Mouse (Mus musculus) liver, adult 2 months (tissue): ENCODE measurements around the gene Agbl1. TPM values are rescaled to one million over a fixed set of nuclear protein-coding genes. Genes with fewer than 3 reads are reported as not detected.

Experiments used
- DNase-seq: peaks from one replicate; pipeline ENCODE4 v3.0.0-alpha.2; 2011; ENCODE audit warnings: low read depth, low spot score; ENCODE audit errors: extremely low read depth
- H3K27ac ChIP-seq: fragments of 200-500 bp; replicated peaks from 2 replicates; pipeline ENCODE4 v1.5.1; 2012; ENCODE audit warnings: low read depth, mild to moderate bottlenecking, control low read depth, inconsistent platforms, low read length; ENCODE audit not compliant: insufficient read depth
- H3K27me3 ChIP-seq: fragments of 200-500 bp; 2 replicates; pipeline ENCODE4 v1.6.1; 2012; ENCODE audit warnings: mild to moderate bottlenecking, moderate library complexity, low read length, inconsistent platforms; ENCODE audit not compliant: control insufficient read depth, insufficient read depth
- H3K36me3 ChIP-seq: fragments of 200-500 bp; 2 replicates; pipeline ENCODE4 v1.6.1; 2012; ENCODE audit warnings: low read length, inconsistent platforms; ENCODE audit not compliant: control insufficient read depth, insufficient read depth
- H3K4me1 ChIP-seq: fragments of 200-500 bp; 2 replicates; pipeline ENCODE4 v1.6.1; 2011; ENCODE audit warnings: low read length; ENCODE audit not compliant: control insufficient read depth, insufficient read depth
- H3K4me3 ChIP-seq: fragments of 200-500 bp; 2 replicates; pipeline ENCODE4 v1.5.1; 2011; ENCODE audit warnings: low read depth, mild to moderate bottlenecking, control low read depth, low read length, moderate library complexity; ENCODE audit not compliant: insufficient read depth
- H3K79me2 ChIP-seq: fragments of 200-500 bp; 2 replicates; pipeline ENCODE4 v1.6.1; 2012; ENCODE audit warnings: inconsistent platforms, mild to moderate bottlenecking, low read length, moderate library complexity; ENCODE audit not compliant: control insufficient read depth, insufficient read depth
- H3K9ac ChIP-seq: fragments of 200-500 bp; 2 replicates; pipeline ENCODE4 v1.6.1; 2012; ENCODE audit warnings: low read depth, mild to moderate bottlenecking, control low read depth, inconsistent platforms, low read length
- CTCF ChIP-seq: fragments of 200-500 bp; IDR thresholded peaks from 2 replicates; pipeline ENCODE4 v1.5.1; 2011; ENCODE audit warnings: low read depth, low read length, control low read depth
- POLR2A ChIP-seq: fragments of 200-500 bp; IDR thresholded peaks from 2 replicates; pipeline ENCODE4 v1.6.1; 2011; ENCODE audit warnings: low read length, control low read depth; ENCODE audit not compliant: insufficient read depth; ENCODE audit errors: extremely low read depth
- WGBS: fragments of 180-500 bp; shearing (Covaris S2); methylation state at CpG from one replicate; pipeline ENCODE4 v1.1.7; 2018; 5-methylcytosine and 5-hydroxymethylcytosine counted together
- polyA plus RNA-seq: library from polyadenylated mRNA; depleted of rRNA; stranded (reverse); fragments of >200 nt; gene quantifications from 2 replicates; pipeline ENCODE4 v1.2.3, GENCODE M21; 2012; rRNA removed
- total RNA-seq: library from RNA; depleted of rRNA; stranded (reverse); fragments of >200 nt; gene quantifications from 2 replicates; pipeline ENCODE4 v1.2.3, GENCODE M21; 2014; rRNA removed

The Agbl1 gene
- total RNA-seq (not detected in 2 replicates), polyA plus RNA-seq (not detected in 2 replicates)

DNA sequence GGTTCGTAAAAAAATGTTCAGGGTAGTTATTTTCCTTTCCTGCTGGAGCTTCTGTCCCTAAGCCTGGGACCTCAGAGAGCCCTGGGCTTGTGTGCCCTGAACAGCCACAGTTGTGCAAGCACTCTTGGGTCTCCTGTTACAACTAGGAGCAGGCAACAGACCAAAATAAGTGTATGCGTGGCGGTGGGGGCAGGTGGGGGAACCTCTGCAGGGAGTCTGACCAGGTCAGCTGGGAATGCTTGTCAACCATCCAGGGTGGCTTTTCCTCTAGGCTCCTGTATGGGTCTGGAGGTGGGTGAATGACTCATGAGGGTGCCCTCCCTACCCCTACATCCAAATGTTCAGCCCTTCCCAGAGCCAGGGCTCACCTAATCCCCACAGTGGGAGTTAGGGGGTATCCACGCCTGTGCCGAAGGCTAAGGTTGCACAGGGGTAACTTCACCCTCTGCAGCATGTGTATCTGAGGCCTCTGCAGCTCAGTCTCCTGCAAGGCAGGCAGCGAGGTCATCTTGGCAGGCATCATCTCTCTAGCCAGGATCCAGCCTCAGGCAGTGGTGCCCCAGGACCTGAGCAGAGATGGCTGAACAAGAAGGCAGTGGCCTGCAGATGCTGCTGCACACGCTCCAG lies at the start of gene Agbl1:
Gene Agbl1, plus strand, starts transcription at position 577 of the 627 bp plus-strand sequence.
- WGBS, result 54% methylated on average over 7 of the region's 7 CpGs
- DNase-seq, result no peak
- Histone ChIP-seq H3K27ac (no peak within 1 kb of the TSS), H3K36me3 (no peaks in the 10 kb centered on the region), H3K27me3 (no peaks in the 10 kb centered on the region), H3K4me3 (no peak within 1 kb of the TSS), H3K79me2 (no peaks in the 10 kb centered on the region), H3K9ac (no peak within 1 kb of the TSS), H3K4me1 (no peaks in the 10 kb centered on the region)
- TF ChIP-seq CTCF, result no peak
- TF ChIP-seq POLR2A, result no peak

GRCm38 (mm10) chr7:76185005-76185658 lies 44.6 kb upstream of the Agbl1 start:
- Histone ChIP-seq H3K27ac (no peak overlapping the region), H3K4me1 (no peaks in the 10 kb centered on the region), H3K79me2 (no peaks in the 10 kb centered on the region), H3K9ac (no peak overlapping the region), H3K27me3 (no peaks in the 10 kb centered on the region), H3K4me3 (no peak overlapping the region), H3K36me3 (no peaks in the 10 kb centered on the region)
- DNase-seq, result no peak
- WGBS, result 73% methylated on average over 7 of the region's 7 CpGs
- TF ChIP-seq CTCF, result no peak
- no peak for TF ChIP-seq POLR2A

GRCm38 (mm10) chr7:76185681-76186121 lies 44.0 kb upstream of the Agbl1 start:
- no peaks in the 10 kb centered on the region for H3K79me2 ChIP-seq
- WGBS, result 61% methylated on average over 6 of the region's 6 CpGs
- H3K9ac ChIP-seq, result no peak overlapping the region
- no peaks in the 10 kb centered on the region for H3K4me1 ChIP-seq
- no peaks in the 10 kb centered on the region for H3K27me3 ChIP-seq
- DNase-seq, result no peak
- no peak overlapping the region for H3K4me3 ChIP-seq
- H3K27ac ChIP-seq, result no peak overlapping the region
- no peaks in the 10 kb centered on the region for H3K36me3 ChIP-seq
- TF ChIP-seq POLR2A (no peak), CTCF (no peak)

GRCm38 (mm10) chr7:76218546-76218945 lies 11.1 kb upstream of the Agbl1 start:
- 37% methylated on average over 4 of the region's 4 CpGs for WGBS
- Histone ChIP-seq H3K27me3 (no peaks in the 10 kb centered on the region), H3K4me1 (no peaks in the 10 kb centered on the region), H3K27ac (no peak overlapping the region), H3K79me2 (no peaks in the 10 kb centered on the region), H3K4me3 (no peak overlapping the region), H3K9ac (no peak overlapping the region), H3K36me3 (no peaks in the 10 kb centered on the region)
- no peak for DNase-seq
- TF ChIP-seq POLR2A, result no peak

GRCm38 (mm10) chr7:76219797-76220469 lies 9.8 kb upstream of the Agbl1 start:
- TF ChIP-seq POLR2A (no peak), CTCF (no peak)
- no peaks in the 10 kb centered on the region for H3K36me3 ChIP-seq
- H3K27ac ChIP-seq, result no peak overlapping the region
- no peaks in the 10 kb centered on the region for H3K4me1 ChIP-seq
- H3K27me3 ChIP-seq, result no peaks in the 10 kb centered on the region
- H3K79me2 ChIP-seq, result no peaks in the 10 kb centered on the region
- no peak overlapping the region for H3K9ac ChIP-seq
- no peak for DNase-seq
- H3K4me3 ChIP-seq, result no peak overlapping the region
- WGBS, result 87% methylated on average over 7 of the region's 7 CpGs

DNA sequence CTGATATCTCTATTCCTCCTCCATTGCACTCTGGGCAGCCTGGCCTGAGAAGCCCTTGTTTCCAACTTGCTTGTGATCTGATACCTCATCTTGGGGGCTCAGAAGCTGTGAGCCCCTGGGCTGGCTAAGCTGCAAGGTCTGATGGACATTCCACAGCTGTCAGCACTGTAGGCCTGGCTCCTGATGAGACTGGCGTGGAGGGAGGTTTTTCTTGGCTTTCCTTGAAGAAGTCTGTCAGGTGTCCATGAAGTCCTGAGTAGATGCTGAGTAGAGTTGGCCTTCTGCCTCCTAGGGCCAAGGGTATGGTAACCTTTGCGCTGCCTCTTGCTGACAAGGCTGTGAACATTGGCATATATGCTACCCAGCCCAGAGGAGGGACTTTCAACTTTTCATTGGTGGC lies 7.0 kb upstream of the Agbl1 start:
- no peaks in the 10 kb centered on the region for H3K4me1 ChIP-seq
- no peak overlapping the region for H3K4me3 ChIP-seq
- H3K79me2 ChIP-seq, result no peaks in the 10 kb centered on the region
- DNase-seq, result no peak
- no peaks in the 10 kb centered on the region for H3K36me3 ChIP-seq
- H3K27me3 ChIP-seq, result no peaks in the 10 kb centered on the region
- no peak overlapping the region for H3K27ac ChIP-seq
- no peak for TF ChIP-seq POLR2A
- no peak for TF ChIP-seq CTCF
- H3K9ac ChIP-seq, result no peak overlapping the region
- WGBS, result 84% methylated on average over 2 of the region's 2 CpGs
